In genomic region chr16:77556446-77557105, GRCm38 (mm10) we compare ENCODE assay signal across 28 mouse cellular contexts. TPM values are rescaled to one million over a fixed set of nuclear protein-coding genes. Genes with fewer than 3 reads are reported as not detected.
A peak's percentile ranks its signal among the peaks of the same experiment; 100 is the strongest.
DNase-seq lines count a peak whose midpoint lies in the region; ATAC-seq and TF ChIP-seq lines count a peak whose summit lies in the region.
"Had no signal": no experiment of that assay in that cellular context is flagged by ENCODE, and none has a peak within 500 bp of the region (broad histone marks: within the 10 kb centered on the region; RNA-seq: fewer than 3 reads in every experiment).

No protein-coding gene starts in this region.

- H3K27me3 ChIP-seq in kidney, adult 2 months (replicated peaks; ENCODE audit: control insufficient read depth, insufficient read depth, low read length), result no peaks in the 10 kb centered on the region
- H3K27me3 ChIP-seq in kidney, embryonic 15.5 days, result no peaks in the 10 kb centered on the region
- H3K27me3 ChIP-seq: CH12.LX; embryonic facial prominence, embryonic 15.5 days; forebrain, embryonic 12.5 days; heart, embryonic 12.5 days had no signal

- H3K4me2 ChIP-seq in kidney, embryonic 15.5 days, result no peak overlapping the region
- H3K4me2 ChIP-seq: embryonic facial prominence, embryonic 15.5 days; forebrain, embryonic 12.5 days; heart, embryonic 12.5 days had no signal

- no peak overlapping the region for H3K4me3 ChIP-seq in kidney, adult 2 months (ENCODE audit: insufficient read depth, low read depth, low read length)
- H3K4me3 ChIP-seq in kidney, embryonic 15.5 days (replicated peaks), result no peak overlapping the region
- H3K4me3 ChIP-seq: embryonic facial prominence, embryonic 15.5 days; erythroblast, embryonic 14.5 days; forebrain, embryonic 12.5 days; heart, embryonic 12.5 days had no signal

- 0 out of 2 replicates have a peak, but pooled peaks cover 3% of the 10 kb centered on the region for H3K4me1 ChIP-seq in kidney, adult 2 months (ENCODE audit: control insufficient read depth, insufficient read depth, low read length)
- no peaks in the 10 kb centered on the region for H3K4me1 ChIP-seq in kidney, embryonic 15.5 days
- H3K4me1 ChIP-seq: embryonic facial prominence, embryonic 15.5 days; forebrain, embryonic 12.5 days; heart, embryonic 12.5 days had no signal

- no peak overlapping the region for H3K27ac ChIP-seq in kidney, adult 2 months (ENCODE audit: insufficient read depth, low read depth, low read length)
- no peak overlapping the region for H3K27ac ChIP-seq in kidney, embryonic 15.5 days
- H3K27ac ChIP-seq: embryonic facial prominence, embryonic 15.5 days; forebrain, embryonic 12.5 days had no signal

- no peak for TF ChIP-seq POLR2A in kidney, adult 2 months (IDR thresholded peaks at IDR 0.05; ENCODE audit: low read depth, low read length)

- H3K36me3 ChIP-seq in kidney, adult 2 months (ENCODE audit: control insufficient read depth, insufficient read depth, low read length), result no peaks in the 10 kb centered on the region
- no peaks in the 10 kb centered on the region for H3K36me3 ChIP-seq in kidney, embryonic 15.5 days
- H3K36me3 ChIP-seq: embryonic facial prominence, embryonic 15.5 days had no signal

- peak; percentile 15 for DNase-seq in cerebellum, adult 9-10 months
- DNase-seq in cerebellum, adult 11 months, result no peak
- DNase-seq in kidney, adult 2 months, result peak; percentile 12
- peak; percentile 9 for DNase-seq in right cerebral cortex, adult 18-20 months
- no peak for DNase-seq in right cerebral cortex, adult 2 months (ENCODE audit: low spot score in 2 of 2)
- DNase-seq in telencephalon, adult 2 months (ENCODE audit: low read depth, low spot score), result peak; percentile 39
- DNase-seq: adrenal gland, adult 2 months; adrenal gland, postnatal 25 days; cerebellum, postnatal 14 days; embryo, embryonic 11 days; gastrocnemius, postnatal 14 days; heart, postnatal 36 days; kidney, adult 18-20 months had no signal

- H3K9ac ChIP-seq in kidney, embryonic 15.5 days, result no peak overlapping the region
- H3K9ac ChIP-seq: embryonic facial prominence, embryonic 15.5 days; forebrain, embryonic 12.5 days; heart, embryonic 12.5 days had no signal

- no peak for TF ChIP-seq CTCF in kidney, adult 2 months (conservative IDR thresholded peaks at IDR 0.05; ENCODE audit: insufficient read depth, insufficient read length, low read depth, low read length)

- 61% methylated on average over 10 of the region's 10 CpGs for WGBS in kidney, adult 2 months
- 82% methylated on average over 10 of the region's 10 CpGs for WGBS in kidney, embryonic 15.5 days

- H3K9me3 ChIP-seq in kidney, embryonic 15.5 days (replicated peaks), result no peaks in the 10 kb centered on the region
- H3K9me3 ChIP-seq: embryonic facial prominence, embryonic 15.5 days; forebrain, embryonic 12.5 days; heart, embryonic 12.5 days had no signal

- no peak for ATAC-seq in kidney, embryonic 15.5 days (replicated peaks; ENCODE audit: low FRiP score)
- ATAC-seq in erythroid progenitor cell, adult 5-6 weeks (replicated peaks; ENCODE audit: low FRiP score, poor library complexity, severe bottlenecking), result no peak
- ATAC-seq: hindbrain, embryonic 16.5 days had no signal

RNA-seq across cellular contexts. Expression of gene Gm11146, which starts 45.3 kb away (rescaled TPM):
- not detected in 2 replicates for polyA plus RNA-seq in kidney, adult 2 months (2012; rRNA removed)
- polyA plus RNA-seq in kidney, embryonic 15.5 days (2015; fragmentation: Nextera tagmentation; extraction: Ambion mirVana), result not detected in 2 replicates
- total RNA-seq in erythroid progenitor cell, adult 5-6 weeks (2015; ENCODE audit: low replicate concordance), result not detected in 2 replicates
- not detected in 2 replicates for total RNA-seq in erythroid progenitor cell, adult 5-6 weeks (2017; ENCODE audit: low replicate concordance)
- total RNA-seq: adrenal gland, adult 2 months; adrenal gland, postnatal 25 days; CH12.LX; common myeloid progenitor, adult 5-6 weeks; gastrocnemius, postnatal 14 days; granulocyte monocyte progenitor cell, adult 5-6 weeks; heart, adult 8-10 months; heart, postnatal 36 days had no signal
- polyA plus RNA-seq: adrenal gland, adult 2 months; embryonic facial prominence, embryonic 11.5 days; embryonic facial prominence, embryonic 15.5 days; erythroblast, embryonic 14.5 days; forebrain, embryonic 12.5 days; heart, embryonic 12.5 days; heart, embryonic 16.5 days; hindbrain, embryonic 11.5 days; hindbrain, embryonic 16.5 days; intestine, embryonic 14.5 days had no signal

Comparison
In these comparisons a context has a peak if more than half of its experiments do, and no peak if none do; other contexts are left out.
1. DNase-seq: peak in cerebellum, adult 9-10 months (single experiment), kidney, adult 2 months (single experiment), right cerebral cortex, adult 18-20 months (single experiment) and telencephalon, adult 2 months (single experiment); none in cerebellum, adult 11 months (single experiment) and right cerebral cortex, adult 2 months (0 of 2).